Mouse (Mus musculus) cortical plate, adult 2 months (tissue): ENCODE results near the gene Drc3. TPM values are rescaled to one million over a fixed set of nuclear protein-coding genes. Genes with fewer than 3 reads are reported as not detected.

Experiments
- H3K27ac ChIP-seq: fragments of 200-500 bp; 2 replicates; pipeline ENCODE4 v1.5.1; 2012; ENCODE audit warnings: low read length, control low read depth, inconsistent platforms; ENCODE audit not compliant: insufficient read depth
- H3K4me1 ChIP-seq: fragments of 200-500 bp; 2 replicates; pipeline ENCODE4 v1.6.1; 2011; ENCODE audit warnings: low read length; ENCODE audit not compliant: control insufficient read depth, insufficient read depth
- H3K4me3 ChIP-seq: fragments of 200-500 bp; 2 replicates; pipeline ENCODE4 v1.5.1; 2011; ENCODE audit warnings: mild to moderate bottlenecking, low read length, control low read depth; ENCODE audit not compliant: insufficient read depth
- CTCF ChIP-seq: fragments of 200-500 bp; IDR thresholded peaks from 2 replicates; pipeline ENCODE4 v1.5.1; 2011; ENCODE audit warnings: mild to moderate bottlenecking, control low read depth, low read length; ENCODE audit not compliant: insufficient read depth; ENCODE audit errors: extremely low read depth
- POLR2A ChIP-seq: fragments of 200-500 bp; IDR thresholded peaks from 2 replicates; pipeline ENCODE4 v1.6.1; 2011; ENCODE audit warnings: mild to moderate bottlenecking, low read length, control low read depth; ENCODE audit not compliant: insufficient read depth; ENCODE audit errors: extremely low read depth
- polyA plus RNA-seq: library from polyadenylated mRNA; depleted of rRNA; stranded (reverse); fragments of >200 nt; gene quantifications from 2 replicates; pipeline ENCODE4 v1.2.3, GENCODE M21; 2012

The Drc3 gene
- polyA plus RNA-seq, 1 experiment: 17.3 TPM

- Histone ChIP-seq H3K4me1 (peaks cover 11% of the 10 kb centered on the region), H3K27ac (no peak overlapping the region), H3K4me3 (no peak overlapping the region)
- no peak for TF ChIP-seq CTCF
- TF ChIP-seq POLR2A: no peak
Measured at GRCm38 (mm10) chr11:60334124-60334523, 19.0 kb upstream of the Drc3 start.

GRCm38 (mm10) chr11:60335771-60336170, 17.4 kb upstream of the Drc3 start:
- H3K27ac ChIP-seq: peak overlapping the region; percentile 38; the same call in 1 of the 2 replicates
- no peak for TF ChIP-seq CTCF
- no peak for TF ChIP-seq POLR2A

GRCm38 (mm10) chr11:60338291-60338690, 14.8 kb upstream of the Drc3 start:
- Histone ChIP-seq H3K4me1 (peaks cover 11% of the 10 kb centered on the region), H3K27ac (no peak overlapping the region), H3K4me3 (no peak overlapping the region)
- TF ChIP-seq POLR2A (no peak), CTCF (peak; percentile 53)

More at GRCm38 (mm10) chr11:60335771-60336170, 17.4 kb upstream of the Drc3 start:
- Histone ChIP-seq H3K4me3 (no peak overlapping the region), H3K4me1 (peaks cover 11% of the 10 kb centered on the region)

- no peak for TF ChIP-seq CTCF
- TF ChIP-seq POLR2A: no peak
- Histone ChIP-seq H3K27ac (no peak overlapping the region), H3K4me3 (no peak overlapping the region), H3K4me1 (peaks cover 7% of the 10 kb centered on the region)
Measured at GRCm38 (mm10) chr11:60339361-60339760, 13.8 kb upstream of the Drc3 start.

GRCm38 (mm10) chr11:60345868-60346267, 7.3 kb upstream of the Drc3 start:
- Histone ChIP-seq H3K4me1 (peaks cover 6% of the 10 kb centered on the region), H3K4me3 (no peak overlapping the region), H3K27ac (no peak overlapping the region)
- no peak for TF ChIP-seq POLR2A
- no peak for TF ChIP-seq CTCF

GRCm38 (mm10) chr11:60346537-60346936, 6.6 kb upstream of the Drc3 start:
- Histone ChIP-seq H3K27ac (no peak overlapping the region), H3K4me3 (no peak overlapping the region), H3K4me1 (peaks cover 4% of the 10 kb centered on the region)
- TF ChIP-seq POLR2A: no peak
- no peak for TF ChIP-seq CTCF

- H3K4me1 ChIP-seq: peaks cover 4% of the 10 kb centered on the region
- TF ChIP-seq CTCF (no peak), POLR2A (no peak)
- H3K4me3 ChIP-seq: peak overlapping the region; percentile 83
- no peak overlapping the region for H3K27ac ChIP-seq
Measured at GRCm38 (mm10) chr11:60351388-60351787, 1.7 kb upstream of the Drc3 start.

GRCm38 (mm10) chr11:60351925-60352371, 1.2 kb upstream of the Drc3 start:
- Histone ChIP-seq H3K4me1 (peaks cover 4% of the 10 kb centered on the region), H3K27ac (peak overlapping the region; percentile 56), H3K4me3 (peak overlapping the region; percentile 83)
- peak; percentile 16; the same call in 1 of the 2 replicates for TF ChIP-seq POLR2A
- no peak for TF ChIP-seq CTCF

GRCm38 (mm10) chr11:60355952-60356351, 2.8 kb downstream of the Drc3 start:
- H3K4me3 ChIP-seq: no peak overlapping the region
- TF ChIP-seq POLR2A (no peak), CTCF (no peak)
- no peaks in the 10 kb centered on the region for H3K4me1 ChIP-seq
- no peak overlapping the region for H3K27ac ChIP-seq

- TF ChIP-seq POLR2A (no peak), CTCF (no peak)
- Histone ChIP-seq H3K27ac (no peak overlapping the region), H3K4me1 (no peaks in the 10 kb centered on the region), H3K4me3 (no peak overlapping the region)
Measured at GRCm38 (mm10) chr11:60357116-60357515, 4.0 kb downstream of the Drc3 start.
